Mouse (Mus musculus) kidney, embryonic 14.5 days (tissue): ENCODE data around the gene Ncoa5. TPM values are rescaled to one million over a fixed set of nuclear protein-coding genes. Genes with fewer than 3 reads are reported as not detected.
A peak's percentile ranks its signal among the peaks of the same experiment; 100 is the strongest.

Source experiments
- ATAC-seq: fragments of 200-750 bp; cut with Nextera tagmentation; 2 replicates; pipeline ENCODE4 v1.8.0; 2017; ENCODE audit warnings: moderate number of reproducible peaks, mild to moderate bottlenecking, moderate TSS enrichment, moderate library complexity; ENCODE audit not compliant: low FRiP score, low TSS enrichment
- H3K27ac ChIP-seq: fragments of 300-500 bp; sonication (generic); 2 replicates; pipeline ENCODE4 v1.5.1; 2014; ENCODE audit warnings: low read depth, mild to moderate bottlenecking, low read length, moderate library complexity, mixed read lengths
- H3K27me3 ChIP-seq: fragments of 300-500 bp; sonication (generic); 2 replicates; pipeline ENCODE4 v1.6.1; 2014; ENCODE audit warnings: mild to moderate bottlenecking, low read length; ENCODE audit not compliant: control insufficient read depth, insufficient read depth
- H3K36me3 ChIP-seq: fragments of 300-500 bp; sonication (generic); 2 replicates; pipeline ENCODE4 v1.6.1; 2014; ENCODE audit warnings: low read length, mixed read lengths; ENCODE audit not compliant: control insufficient read depth, insufficient read depth
- H3K4me1 ChIP-seq: fragments of 300-500 bp; sonication (generic); 2 replicates; pipeline ENCODE4 v1.6.1; 2014; ENCODE audit warnings: low read length, mixed read lengths; ENCODE audit not compliant: control insufficient read depth, insufficient read depth
- H3K4me2 ChIP-seq: fragments of 300-500 bp; sonication (generic); replicated peaks from 2 replicates; pipeline ENCODE4 v1.6.1; 2014; ENCODE audit warnings: low read depth, mild to moderate bottlenecking, low read length
- H3K4me3 ChIP-seq: fragments of 300-500 bp; sonication (generic); 2 replicates; pipeline ENCODE4 v1.5.1; 2014; ENCODE audit warnings: mild to moderate bottlenecking, low read length
- H3K9ac ChIP-seq: fragments of 300-500 bp; sonication (generic); 2 replicates; pipeline ENCODE4 v1.6.1; 2014; ENCODE audit warnings: low read depth, mild to moderate bottlenecking, low read length, moderate library complexity
- H3K9me3 ChIP-seq: fragments of 300-500 bp; sonication (generic); 2 replicates; pipeline ENCODE4 v1.6.1; 2016; ENCODE audit warnings: low read length; ENCODE audit not compliant: control insufficient read depth
- WGBS: fragments of 180-500 bp; shearing (Covaris S2); extraction: QIAGEN DNeasy Blood & Tissue Kit; methylation state at CpG from one replicate; pipeline ENCODE4 v1.1.7; 2014; 5-methylcytosine and 5-hydroxymethylcytosine counted together
- polyA plus RNA-seq: library from polyadenylated mRNA; unstranded; fragments of >200 nt; fragmentation: Nextera tagmentation; extraction: Ambion mirVana; gene quantifications from 2 replicates; pipeline ENCODE4 v1.2.1, GENCODE M21; 2014

Ncoa5 gene
- polyA plus RNA-seq, 1 experiment from 2014 or later, result 71.1 TPM

DNA sequence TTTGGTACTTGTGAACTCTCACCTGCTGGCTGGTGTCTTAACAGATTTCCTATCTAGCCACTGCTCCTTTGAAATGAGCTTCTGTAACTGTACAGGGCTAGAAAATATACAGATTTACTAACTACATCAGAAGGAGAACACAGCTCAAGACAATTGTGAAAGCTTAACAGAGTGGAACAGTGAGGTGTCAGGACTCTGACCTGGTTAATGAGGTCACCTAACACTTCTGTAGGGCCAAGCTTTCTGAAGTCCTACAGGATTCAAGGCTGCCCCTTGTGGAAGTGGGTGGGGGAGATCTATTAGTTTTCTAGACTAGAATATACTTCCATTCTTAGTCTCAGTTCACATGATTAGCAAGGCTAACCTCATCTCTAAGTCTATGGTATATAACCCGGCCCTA is 26.7 kb downstream of the Ncoa5 start:
- WGBS, result 100% methylated on average over 1 of the region's 1 CpGs
- Histone ChIP-seq H3K36me3 (peaks cover 99% of the 10 kb centered on the region), H3K4me3 (no peak overlapping the region), H3K27me3 (no peaks in the 10 kb centered on the region), H3K9me3 (no peaks in the 10 kb centered on the region), H3K9ac (no peak overlapping the region), H3K27ac (no peak overlapping the region), H3K4me2 (no peak overlapping the region), H3K4me1 (no peaks in the 10 kb centered on the region)
- no peak for ATAC-seq

DNA sequence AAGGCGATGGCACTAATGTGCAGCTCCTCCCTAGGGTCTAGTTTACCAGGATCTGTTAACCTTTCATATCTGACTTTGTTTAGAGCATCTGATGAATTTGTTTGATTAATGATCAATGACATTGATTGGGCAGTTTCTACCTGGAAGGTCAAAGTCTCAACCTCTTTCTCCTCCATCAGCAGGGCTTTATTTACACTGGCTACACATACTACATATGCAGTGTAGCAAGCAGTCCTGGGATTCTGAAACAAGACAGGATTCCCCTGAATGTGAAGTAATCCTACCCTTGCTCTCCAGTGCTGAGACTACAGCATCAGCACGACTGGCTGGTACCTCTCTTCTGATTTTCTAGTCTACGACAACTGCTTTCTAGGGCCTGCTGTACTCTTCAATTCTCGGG is 27.9 kb downstream of the Ncoa5 start:
- ATAC-seq, result no peak
- Histone ChIP-seq H3K4me2 (no peak overlapping the region), H3K36me3 (peaks cover 99% of the 10 kb centered on the region), H3K9me3 (no peaks in the 10 kb centered on the region), H3K9ac (no peak overlapping the region), H3K4me1 (no peaks in the 10 kb centered on the region), H3K27me3 (no peaks in the 10 kb centered on the region), H3K27ac (no peak overlapping the region), H3K4me3 (no peak overlapping the region)
- WGBS, result 93% methylated on average over 4 of the region's 4 CpGs

GRCm38 (mm10) chr2:165004237-165004636 is 30.4 kb downstream of the Ncoa5 start:
- WGBS, result 90% methylated on average over 10 of the region's 10 CpGs
- Histone ChIP-seq H3K4me1 (no peaks in the 10 kb centered on the region), H3K9ac (no peak overlapping the region), H3K4me2 (no peak overlapping the region), H3K27ac (no peak overlapping the region), H3K4me3 (no peak overlapping the region), H3K36me3 (peaks cover 98% of the 10 kb centered on the region), H3K27me3 (peaks cover 2% of the 10 kb centered on the region; the same call in 1 of the 2 replicates), H3K9me3 (no peaks in the 10 kb centered on the region)
- no peak for ATAC-seq

DNA sequence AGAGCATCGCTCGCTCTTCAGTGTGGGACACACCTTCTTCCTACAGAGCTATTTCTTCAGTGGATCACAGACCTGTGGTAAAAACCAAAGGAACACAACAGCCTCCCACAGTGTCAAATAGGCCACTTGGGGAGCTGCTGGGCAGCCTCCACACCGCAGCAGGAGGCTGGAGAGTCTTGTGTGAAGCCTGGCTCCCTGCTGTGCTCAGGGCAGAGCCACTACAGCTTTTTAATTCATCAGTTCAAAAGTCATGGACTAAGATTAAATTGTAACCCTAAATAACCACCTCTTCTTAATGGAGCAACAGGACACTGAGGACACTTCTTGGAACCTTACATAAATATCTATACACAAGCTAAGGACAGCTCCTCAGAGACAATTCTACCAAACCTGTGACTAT is 31.6 kb downstream of the Ncoa5 start:
- no peak overlapping the region for H3K4me3 ChIP-seq
- H3K27me3 ChIP-seq, result peaks cover 14% of the 10 kb centered on the region
- no peak overlapping the region for H3K9ac ChIP-seq
- H3K4me1 ChIP-seq, result peaks cover 7% of the 10 kb centered on the region
- 88% methylated on average over 3 of the region's 3 CpGs for WGBS
- H3K27ac ChIP-seq, result no peak overlapping the region
- peaks cover 94% of the 10 kb centered on the region for H3K36me3 ChIP-seq
- ATAC-seq, result no peak
- no peak overlapping the region for H3K4me2 ChIP-seq
- no peaks in the 10 kb centered on the region for H3K9me3 ChIP-seq

DNA sequence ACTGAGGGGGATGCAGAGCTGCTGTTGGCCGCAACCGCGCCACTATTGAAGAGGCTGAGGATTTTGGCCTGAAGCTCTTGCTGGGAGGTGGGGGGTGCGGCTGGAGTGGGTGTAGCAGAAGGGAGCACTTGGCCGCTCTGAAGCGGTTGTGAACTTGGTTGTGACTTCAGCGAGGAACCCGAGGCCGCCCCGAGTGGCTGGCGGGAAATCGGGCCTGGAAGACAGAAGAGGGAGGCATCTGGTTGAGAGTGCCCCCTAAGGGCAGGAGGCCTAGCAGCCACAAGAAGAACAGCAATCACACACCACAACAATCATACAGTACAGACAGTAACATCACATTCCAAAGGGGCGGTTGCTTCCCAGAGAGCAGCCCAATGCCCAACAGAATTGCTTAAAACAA is 32.7 kb downstream of the Ncoa5 start:
- H3K27ac ChIP-seq, result no peak overlapping the region
- H3K36me3 ChIP-seq, result peaks cover 82% of the 10 kb centered on the region
- WGBS, result 95% methylated on average over 13 of the region's 13 CpGs

DNA sequence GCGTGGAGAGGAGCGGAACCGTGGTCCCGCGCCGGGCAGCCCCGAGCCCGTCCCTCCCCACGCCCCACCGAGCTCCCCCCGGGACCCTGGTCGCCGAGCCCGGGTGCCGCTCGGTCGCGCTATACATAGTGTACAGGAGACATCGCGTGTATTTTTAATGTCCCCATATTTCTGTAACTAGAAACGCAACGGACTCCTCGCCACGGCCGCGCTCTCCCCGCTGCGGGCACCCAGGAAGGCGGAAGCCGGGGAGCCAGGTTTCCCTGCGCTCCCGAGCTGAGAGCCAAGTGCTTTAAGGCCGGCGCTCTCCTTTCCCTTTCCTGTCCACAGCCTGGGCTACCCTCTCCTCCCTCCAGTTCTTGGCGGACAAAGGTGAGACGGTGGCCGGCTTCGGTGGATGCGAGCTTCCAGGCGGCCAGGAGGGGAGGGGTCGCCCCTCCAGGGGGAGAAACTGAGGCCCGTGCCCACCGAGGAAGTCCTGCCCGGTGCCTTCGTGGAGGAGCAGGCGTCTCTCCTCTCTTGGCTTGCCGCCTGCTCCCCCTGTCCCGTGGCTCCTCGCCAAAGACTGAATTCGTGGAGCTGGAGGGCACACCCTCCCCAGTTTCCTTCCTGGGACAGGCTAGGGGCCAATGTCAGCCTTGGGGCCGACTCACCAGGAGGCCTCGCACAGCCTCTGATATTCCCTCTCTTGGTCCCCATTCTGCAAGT is 36.8 kb downstream of the Ncoa5 start:
- H3K4me2 ChIP-seq, result peak overlapping the region; percentile 53
- H3K9me3 ChIP-seq, result no peaks in the 10 kb centered on the region
- under 1% methylated on average over 48 of the region's 52 CpGs for WGBS
- peaks cover 16% of the 10 kb centered on the region for H3K4me1 ChIP-seq
- H3K9ac ChIP-seq, result peak overlapping the region; percentile 42; the same call in 1 of the 2 replicates
- peak overlapping the region; percentile 25 for H3K4me3 ChIP-seq
- 0 out of 2 replicates have a peak, but pooled peaks have one; percentile 20 for ATAC-seq
- peaks cover 41% of the 10 kb centered on the region for H3K36me3 ChIP-seq
- H3K27me3 ChIP-seq, result peaks cover 30% of the 10 kb centered on the region
- H3K27ac ChIP-seq, result no peak overlapping the region

More for the DNA sequence above, 32.7 kb downstream of the Ncoa5 start:
- no peak overlapping the region for H3K4me2 ChIP-seq
- H3K4me3 ChIP-seq, result no peak overlapping the region
- no peaks in the 10 kb centered on the region for H3K9me3 ChIP-seq
- H3K4me1 ChIP-seq, result peaks cover 16% of the 10 kb centered on the region
- ATAC-seq, result no peak
- H3K27me3 ChIP-seq, result peaks cover 25% of the 10 kb centered on the region
- no peak overlapping the region for H3K9ac ChIP-seq

GRCm38 (mm10) chr2:164996848-164997720 is 37.6 kb downstream of the Ncoa5 start:
- no peaks in the 10 kb centered on the region for H3K9me3 ChIP-seq
- peak overlapping the region; percentile 53 for H3K4me2 ChIP-seq
- ATAC-seq, result no peak
- H3K4me1 ChIP-seq, result peaks cover 16% of the 10 kb centered on the region
- H3K4me3 ChIP-seq, result peak overlapping the region; percentile 25
- H3K36me3 ChIP-seq, result peaks cover 34% of the 10 kb centered on the region
- H3K27me3 ChIP-seq, result peaks cover 30% of the 10 kb centered on the region
- WGBS, result 7% methylated on average over 48 of the region's 49 CpGs
- H3K9ac ChIP-seq, result peak overlapping the region; percentile 42; the same call in 1 of the 2 replicates
- no peak overlapping the region for H3K27ac ChIP-seq

- no peak for ATAC-seq
- Histone ChIP-seq H3K4me1 (peaks cover 16% of the 10 kb centered on the region), H3K9ac (no peak overlapping the region), H3K9me3 (no peaks in the 10 kb centered on the region), H3K36me3 (peaks cover 22% of the 10 kb centered on the region), H3K27ac (no peak overlapping the region), H3K4me2 (no peak overlapping the region), H3K27me3 (peaks cover 30% of the 10 kb centered on the region), H3K4me3 (no peak overlapping the region)
- 76% methylated on average over 11 of the region's 11 CpGs for WGBS
Observed at GRCm38 (mm10) chr2:164995976-164996375, 38.7 kb downstream of the Ncoa5 start.
